Mouse (Mus musculus) fat pad, adult 2 months (tissue): ENCODE measurements around the gene Gm45902.

Source experiments
- DNase-seq: peaks from one replicate; pipeline ENCODE4 v3.0.0-alpha.2; 2011; ENCODE audit warnings: low read depth, low spot score; ENCODE audit errors: extremely low read depth

Gene Gm45902

GRCm38 (mm10) chr2:3512552-3513454 is at the start of gene Gm45902, which contains the start of the genes Hspa14 and Cdnf:
TSS of gene Gm45902 (minus strand) at chr2:3512790.
TSS of gene Hspa14 (minus strand) at chr2:3512814.
TSS of gene Cdnf (plus strand) at chr2:3513030.
- peak; percentile 94 for DNase-seq

DNA sequence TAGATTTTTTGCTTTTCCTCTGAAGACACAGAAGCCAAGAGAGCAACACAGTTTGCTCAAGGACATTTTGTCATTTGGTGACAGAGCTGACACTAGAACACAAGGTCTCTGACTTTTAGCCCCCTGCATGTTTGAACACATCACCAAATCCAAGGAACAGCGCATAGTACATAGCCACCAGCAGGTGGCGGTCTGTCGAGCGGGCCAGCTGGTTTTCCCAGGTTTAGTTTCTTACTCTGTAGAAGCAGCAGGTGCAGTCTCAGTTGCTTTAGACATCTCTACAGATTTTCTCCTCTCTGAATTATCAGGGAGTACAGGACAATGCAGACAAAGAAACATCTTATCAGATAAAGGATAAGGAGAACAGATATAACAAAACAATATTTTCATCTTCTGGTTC is 34.0 kb upstream of the Gm45902 start:
- no peak for DNase-seq

GRCm38 (mm10) chr2:3546055-3546454 is 33.5 kb upstream of the Gm45902 start:
- DNase-seq, result no peak

- DNase-seq, result no peak
These were observed 28.9 kb upstream of the Gm45902 start for GRCm38 (mm10) chr2:3541307-3542079.

GRCm38 (mm10) chr2:3526288-3526687 is 13.7 kb upstream of the Gm45902 start:
- DNase-seq, result no peak

GRCm38 (mm10) chr2:3522558-3522957 is 10.0 kb upstream of the Gm45902 start:
- no peak for DNase-seq

GRCm38 (mm10) chr2:3512076-3512475 is 514 bp downstream of the Gm45902 start:
- no peak for DNase-seq

DNA sequence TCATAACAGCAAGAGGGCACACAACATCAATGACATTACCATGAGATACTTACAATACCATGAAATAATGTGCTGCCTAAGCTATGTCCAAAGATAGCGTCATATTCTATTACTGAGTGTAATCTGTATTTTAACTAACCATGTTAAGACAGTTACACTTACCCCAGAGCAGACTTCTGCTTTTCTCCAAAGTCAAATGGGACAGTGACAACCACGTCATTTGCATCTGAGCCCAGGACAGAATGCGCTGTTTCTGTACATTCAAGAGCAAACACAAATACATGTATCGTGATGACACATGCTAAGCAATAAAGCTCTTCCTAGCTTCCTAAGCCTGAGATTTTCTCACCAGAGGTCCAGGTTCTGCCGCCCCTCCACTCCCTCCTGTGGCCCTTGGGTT is 11.7 kb downstream of the Gm45902 start:
- no peak for DNase-seq

DNA sequence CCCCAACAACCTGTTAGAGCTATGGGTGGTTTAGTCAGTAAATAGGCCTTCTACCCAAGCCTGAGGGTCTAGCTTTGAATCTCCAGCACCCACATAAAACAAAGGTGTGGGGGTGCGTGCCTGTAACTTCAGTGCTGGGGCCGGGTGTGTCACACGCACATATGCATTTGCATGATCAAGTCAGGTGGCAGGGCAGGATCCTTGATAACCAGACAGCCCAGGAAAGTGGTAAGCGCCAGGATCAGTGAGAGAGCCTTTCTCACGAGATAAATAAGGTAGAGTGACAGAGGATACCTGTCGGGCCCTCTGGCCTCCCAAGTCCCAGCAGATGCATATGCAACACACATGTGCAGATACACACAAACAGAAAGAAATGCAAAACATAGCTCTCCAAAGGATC is 13.0 kb downstream of the Gm45902 start:
- DNase-seq, result no peak

GRCm38 (mm10) chr2:3493833-3494409 is 18.7 kb downstream of the Gm45902 start:
- DNase-seq, result no peak

DNA sequence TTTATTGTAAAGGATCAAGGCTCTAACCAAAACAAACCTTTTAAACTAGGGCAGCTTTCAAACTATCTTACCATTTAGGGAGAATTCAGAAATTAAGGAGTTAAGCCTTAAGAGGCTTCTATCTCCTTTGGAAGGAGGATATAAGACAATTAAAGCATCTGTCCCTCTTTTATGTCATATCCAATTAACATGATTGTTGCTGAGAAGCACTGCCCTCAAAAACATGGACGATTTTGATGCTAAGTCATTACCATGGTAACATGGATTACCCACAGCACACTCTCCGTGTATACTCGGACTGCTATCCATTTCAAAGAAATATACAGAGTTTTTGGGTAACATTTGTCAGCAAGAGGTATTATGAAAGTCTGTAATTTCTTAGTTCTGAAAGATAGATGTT is 22.8 kb downstream of the Gm45902 start:
- DNase-seq, result no peak

- no peak for DNase-seq
These were observed 32.4 kb downstream of the Gm45902 start for GRCm38 (mm10) chr2:3480239-3480638.

GRCm38 (mm10) chr2:3475746-3476251 is 36.8 kb downstream of the Gm45902 start:
- DNase-seq, result no peak

DNA sequence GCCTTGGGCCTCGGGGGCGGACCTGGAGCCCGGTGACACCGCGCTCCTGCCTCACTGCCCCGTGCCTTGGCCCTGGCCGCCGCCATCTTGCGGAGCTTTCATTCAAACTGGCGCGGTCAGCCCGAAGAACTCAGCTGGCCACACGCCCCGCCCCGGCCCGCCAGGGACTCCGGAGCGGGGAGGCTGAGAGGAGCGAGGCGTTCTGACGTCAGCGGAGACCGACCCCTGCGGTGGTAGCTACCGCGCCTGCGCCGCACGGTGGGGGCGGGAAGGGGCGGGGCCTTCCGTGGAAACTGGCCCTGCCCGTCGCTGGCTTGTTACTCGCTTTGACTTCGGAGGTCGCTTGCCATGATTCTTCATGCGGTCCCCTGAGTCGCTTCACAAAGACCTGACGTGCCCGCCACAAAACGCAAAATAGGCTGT is 37.7 kb downstream of the Gm45902 start, which contains the start of gene Suv39h2:
TSS of gene Suv39h2 (minus strand) at position 171 of the 423 bp plus-strand sequence.
- DNase-seq, result peak; percentile 19

DNA sequence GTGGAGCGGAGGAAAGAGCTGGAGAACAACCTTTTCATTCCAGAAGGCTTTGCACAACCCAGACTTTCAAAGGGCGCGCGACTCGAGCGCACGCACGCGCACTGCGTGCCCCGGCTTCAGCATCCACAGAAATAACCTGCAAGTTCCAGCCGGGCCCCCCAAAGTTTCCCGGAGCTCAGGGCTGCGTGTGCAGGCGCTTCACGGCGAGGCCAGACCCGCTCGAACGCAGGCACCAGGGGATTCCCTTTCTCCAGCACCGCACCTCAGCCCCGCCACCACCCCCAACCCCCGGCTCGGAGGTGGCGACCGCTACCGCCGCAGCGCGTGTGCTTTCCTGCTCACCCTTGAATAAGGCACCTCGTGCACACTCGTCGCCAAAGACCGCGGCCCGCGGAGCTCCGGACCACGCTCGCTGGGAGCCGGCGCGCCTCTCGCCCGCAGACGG is 38.2 kb downstream of the Gm45902 start:
- DNase-seq, result no peak

- DNase-seq, result no peak
These were observed 38.7 kb downstream of the Gm45902 start for GRCm38 (mm10) chr2:3473891-3474290.

- no peak for DNase-seq
These were observed 56.0 kb downstream of the Gm45902 start for GRCm38 (mm10) chr2:3456590-3456989.
